ENCODE assay signal across 27 mouse cellular contexts in genomic region chr13:6503761-6504160, GRCm38 (mm10).
"Had no signal": no experiment of that assay in that cellular context is flagged by ENCODE, and none has a peak within 500 bp of the region (broad histone marks: within the 10 kb centered on the region; RNA-seq: fewer than 3 reads in every experiment).

No protein-coding gene starts in this region.

- H3K9me3 ChIP-seq: heart, embryonic 13.5 days; heart, embryonic 15.5 days; hindbrain, embryonic 10.5 days; hindbrain, embryonic 12.5 days; kidney, embryonic 15.5 days; limb, embryonic 13.5 days; limb, embryonic 15.5 days had no signal

- H3K4me2 ChIP-seq: heart, embryonic 11.5 days; heart, embryonic 13.5 days; heart, embryonic 15.5 days; hindbrain, embryonic 12.5 days; hindbrain, embryonic 14.5 days; kidney, embryonic 15.5 days; limb, embryonic 13.5 days; limb, embryonic 15.5 days had no signal

- H3K9ac ChIP-seq: heart, embryonic 13.5 days; heart, embryonic 15.5 days; hindbrain, embryonic 12.5 days; hindbrain, embryonic 14.5 days; kidney, embryonic 15.5 days; limb, embryonic 13.5 days; limb, embryonic 15.5 days had no signal

- H3K27ac ChIP-seq: gastrocnemius, adult 2 months; heart, embryonic 13.5 days; heart, embryonic 15.5 days; hindbrain, embryonic 10.5 days; hindbrain, embryonic 12.5 days; hindbrain, embryonic 14.5 days; kidney, postnatal 0 days; limb, embryonic 13.5 days; limb, embryonic 15.5 days had no signal

- H3K27me3 ChIP-seq: heart, embryonic 13.5 days; heart, embryonic 15.5 days; hindbrain, embryonic 12.5 days; kidney, embryonic 15.5 days; limb, embryonic 13.5 days; limb, embryonic 15.5 days had no signal

- H3K4me3 ChIP-seq: gastrocnemius, adult 2 months; heart, embryonic 13.5 days; heart, embryonic 15.5 days; hindbrain, embryonic 10.5 days; hindbrain, embryonic 12.5 days; kidney, embryonic 15.5 days; limb, embryonic 13.5 days; limb, embryonic 15.5 days had no signal

- H3K4me1 ChIP-seq: heart, embryonic 13.5 days; heart, embryonic 15.5 days; hindbrain, embryonic 10.5 days; hindbrain, embryonic 12.5 days; limb, embryonic 13.5 days; limb, embryonic 15.5 days had no signal

- DNase-seq: gastrocnemius, adult 2 months; gastrocnemius, postnatal 10 days; gastrocnemius, postnatal 25 days; heart, adult 18-20 months; heart, postnatal 14 days; heart, postnatal 36 days; kidney, adult 11 months; kidney, adult 2 months; kidney, adult 9 months; kidney, postnatal 14 days; kidney, postnatal 36 days; layer of hippocampus, adult 9-11 months; layer of hippocampus, postnatal 36 days; left cerebral cortex, postnatal 4 days had no signal

- H3K36me3 ChIP-seq: heart, embryonic 13.5 days; heart, embryonic 15.5 days; hindbrain, embryonic 10.5 days; hindbrain, embryonic 12.5 days; kidney, embryonic 15.5 days; limb, embryonic 13.5 days; limb, embryonic 15.5 days had no signal

- ATAC-seq: hindbrain, embryonic 16.5 days; inflammation-experienced regulatory T-cells, adult 6 months; intestine, embryonic 16.5 days had no signal
